Mouse (Mus musculus): ENCODE measurements around the gene Fkbp9. TPM values are rescaled to one million over a fixed set of nuclear protein-coding genes. Genes with fewer than 3 reads are reported as not detected.

Fkbp9 gene
- polyA plus RNA-seq (2015; fragmentation: Nextera tagmentation; extraction: Ambion mirVana) = 27.6 and 29.0 TPM in 2 replicates

DNA sequence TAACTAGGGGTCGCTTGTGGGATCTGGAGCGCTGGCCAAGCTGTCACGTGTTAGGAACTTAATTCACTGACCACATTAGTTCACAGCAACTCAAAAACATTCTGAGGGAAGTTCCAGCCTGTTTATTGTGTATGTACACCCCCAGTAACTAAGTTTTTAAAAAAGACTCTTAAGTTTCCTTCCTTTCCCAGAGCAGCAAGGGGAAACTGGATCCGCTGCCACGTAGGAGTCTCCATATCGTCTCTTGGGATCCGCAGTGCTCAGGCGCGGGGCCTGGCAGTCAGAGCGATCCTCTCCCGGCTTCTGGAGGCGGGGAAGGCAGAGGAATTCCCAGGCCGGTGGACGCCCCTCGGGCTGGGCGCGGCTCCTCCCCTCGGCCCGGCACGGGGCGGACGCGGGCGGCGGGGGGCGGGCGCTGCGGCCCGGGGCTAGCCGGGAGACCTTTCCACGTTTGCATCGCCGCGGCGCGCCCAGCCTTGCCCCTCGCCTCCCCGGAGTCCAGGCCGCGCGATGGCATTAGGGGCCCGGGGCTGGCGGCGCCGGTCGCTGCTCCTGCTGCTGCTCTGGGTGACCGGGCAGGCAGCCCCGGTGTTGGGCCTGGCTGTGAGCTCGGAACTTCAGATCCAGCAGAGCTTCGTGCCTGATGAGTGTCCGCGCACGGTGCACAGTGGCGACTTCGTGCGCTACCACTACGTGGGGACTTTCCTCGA lies at the start of gene Fkbp9:
TSS of gene Fkbp9 (plus strand) at position 363 of the 710 bp plus-strand sequence.
- no peak for DNase-seq (ENCODE audit: low spot score)

DNA sequence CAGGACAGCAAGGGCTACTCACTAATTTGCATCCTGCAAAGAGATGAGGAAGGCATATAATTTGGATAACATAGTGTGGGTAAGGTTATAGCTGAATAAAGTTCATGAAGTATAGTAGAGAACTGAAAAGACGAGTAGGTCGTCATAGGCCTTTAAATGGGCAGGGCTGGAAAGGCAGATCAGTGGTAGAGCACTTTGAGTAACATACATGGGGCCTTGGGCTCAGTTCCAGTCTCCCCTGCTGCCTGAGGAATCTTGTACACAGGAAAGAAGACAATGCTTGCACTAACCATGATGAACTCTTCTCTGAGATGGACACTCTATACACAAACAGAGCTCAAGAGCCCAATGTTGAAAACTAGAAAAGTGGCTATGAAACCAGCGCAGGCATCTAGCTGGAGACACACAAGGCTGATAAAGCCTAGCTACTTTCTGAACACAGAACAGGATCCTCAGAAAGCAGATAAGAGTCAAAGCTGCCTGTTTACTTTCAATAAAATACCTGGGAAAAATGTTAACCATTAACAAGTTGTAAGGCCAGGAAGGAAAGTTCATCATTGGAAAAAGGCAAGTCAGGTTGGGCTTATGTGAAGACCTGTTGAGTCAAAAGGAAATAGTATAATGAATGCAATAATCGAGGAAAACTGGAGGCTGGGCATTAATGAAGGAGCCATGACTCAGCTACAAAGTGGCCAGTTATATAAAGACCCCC lies 48.1 kb upstream of the Fkbp9 start:
- DNase-seq (ENCODE audit: low spot score) = no peak

DNA sequence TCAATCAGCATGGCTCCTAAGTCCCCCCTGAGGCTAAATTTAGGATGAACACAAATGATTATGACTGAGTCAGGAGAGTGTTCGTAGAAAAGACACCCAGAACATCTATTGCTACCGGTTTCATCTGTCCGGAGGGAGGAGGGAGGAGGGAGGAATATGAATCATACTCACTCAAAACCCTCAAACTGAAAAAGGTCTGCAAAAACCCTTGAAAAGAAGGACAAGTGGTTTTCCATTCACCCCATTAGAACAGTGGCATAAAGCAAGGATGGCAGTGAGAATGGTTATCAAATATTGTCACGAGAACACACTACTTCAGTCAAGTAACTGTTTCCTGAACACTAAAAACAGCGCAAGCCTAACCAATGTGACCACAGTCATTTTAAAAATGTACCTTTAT lies 46.8 kb upstream of the Fkbp9 start:
- no peak for DNase-seq (ENCODE audit: low spot score)

DNA sequence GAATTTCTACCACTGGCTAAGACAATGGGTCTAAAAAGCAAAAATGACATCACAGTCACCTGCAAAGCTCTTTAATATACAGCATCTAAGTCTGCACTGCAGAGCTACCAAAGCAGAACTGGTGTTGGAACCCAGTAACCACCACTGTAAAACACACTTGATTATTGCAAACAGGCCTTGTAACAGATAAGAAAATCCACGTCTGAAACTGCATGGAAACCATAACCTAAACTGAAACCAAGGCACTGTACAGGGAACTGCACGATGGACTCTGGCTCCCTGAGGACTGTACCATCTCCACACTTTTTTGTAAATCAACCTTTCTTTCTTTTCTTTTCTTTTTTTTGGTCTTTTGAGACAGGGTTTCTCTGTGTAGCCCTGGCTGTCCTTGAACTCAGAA lies 44.2 kb upstream of the Fkbp9 start:
- no peak for DNase-seq (ENCODE audit: low spot score)

DNA sequence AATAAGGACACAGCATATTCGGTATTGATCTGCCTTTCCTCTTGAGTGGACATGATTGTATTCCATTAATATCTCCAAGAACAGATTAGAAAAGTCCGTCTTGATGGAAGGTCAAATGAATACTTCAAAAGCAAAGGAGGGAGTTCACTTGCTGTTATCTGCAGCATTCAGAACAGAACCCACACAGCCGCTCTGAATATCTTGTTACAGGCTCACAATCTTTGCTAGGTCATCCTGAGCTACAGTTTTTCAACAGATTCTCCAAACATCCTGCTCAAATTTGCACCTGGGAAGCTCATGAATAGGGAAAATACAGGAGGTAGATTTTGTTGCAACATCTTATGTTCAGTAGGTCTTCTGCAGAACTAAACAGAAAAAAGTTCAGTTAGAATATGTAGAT lies 42.5 kb upstream of the Fkbp9 start:
- no peak for DNase-seq (ENCODE audit: low spot score)

DNA sequence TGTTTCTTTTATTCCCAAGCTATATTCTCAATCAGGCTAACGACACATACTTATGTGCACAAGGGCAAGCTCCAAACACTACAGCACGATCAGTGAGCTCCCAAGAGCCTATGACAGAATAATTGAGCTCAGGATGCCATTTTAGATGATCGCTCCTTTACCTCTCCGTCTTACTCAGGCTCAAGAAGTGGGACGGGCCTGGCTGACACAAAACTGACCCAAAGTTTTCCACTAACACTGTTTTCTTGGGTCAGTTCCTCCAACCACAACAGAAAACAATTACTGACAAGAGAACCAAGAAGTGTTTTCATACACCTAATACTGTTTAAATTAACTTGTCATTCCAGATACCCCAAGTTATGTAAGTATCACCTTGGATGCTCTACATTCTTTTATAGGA lies 37.0 kb upstream of the Fkbp9 start:
- DNase-seq (ENCODE audit: low spot score) = no peak

DNA sequence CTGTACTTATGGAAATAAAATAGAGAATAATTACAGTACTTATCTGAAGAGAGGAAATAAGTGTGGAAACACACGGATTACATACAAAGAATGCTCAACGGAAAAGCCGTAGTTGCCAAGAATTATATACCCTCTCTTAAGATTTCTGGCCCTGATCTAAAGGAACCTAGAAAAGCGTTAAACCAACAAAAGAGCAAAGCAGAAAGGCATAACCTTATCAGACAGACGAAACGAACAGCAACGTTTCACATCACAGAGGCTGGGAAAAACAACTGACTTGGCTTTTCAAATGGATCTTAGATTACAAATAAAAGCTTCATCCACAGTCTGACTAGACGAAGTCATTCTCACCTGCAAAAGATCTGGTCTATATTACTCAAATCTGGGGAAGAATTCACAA lies 35.6 kb upstream of the Fkbp9 start:
- no peak for DNase-seq (ENCODE audit: low spot score)

DNA sequence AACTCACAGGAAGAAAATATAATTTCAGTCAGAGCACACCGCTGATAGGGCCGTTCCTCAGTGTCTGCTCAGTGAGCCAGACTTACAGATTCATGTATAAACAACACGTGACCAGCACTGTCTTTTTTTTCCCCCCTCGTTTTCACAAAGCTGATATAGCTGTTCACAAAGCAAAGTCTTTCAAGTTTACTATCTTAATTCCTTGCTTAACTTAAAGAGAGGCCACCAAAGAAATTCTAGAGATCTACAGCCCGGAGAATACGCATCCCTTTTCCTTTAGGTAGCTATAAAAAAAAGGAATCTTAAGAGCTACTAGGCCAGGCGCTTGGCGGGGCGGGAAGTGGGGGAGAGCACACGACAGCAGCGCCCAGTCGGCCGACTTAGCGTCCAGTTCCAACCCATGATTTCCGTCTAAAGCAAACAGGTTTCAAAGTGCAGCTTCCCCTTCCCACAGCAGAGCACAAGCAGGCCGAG lies 35.2 kb upstream of the Fkbp9 start:
- peak; percentile 54 for DNase-seq (ENCODE audit: low spot score)

DNA sequence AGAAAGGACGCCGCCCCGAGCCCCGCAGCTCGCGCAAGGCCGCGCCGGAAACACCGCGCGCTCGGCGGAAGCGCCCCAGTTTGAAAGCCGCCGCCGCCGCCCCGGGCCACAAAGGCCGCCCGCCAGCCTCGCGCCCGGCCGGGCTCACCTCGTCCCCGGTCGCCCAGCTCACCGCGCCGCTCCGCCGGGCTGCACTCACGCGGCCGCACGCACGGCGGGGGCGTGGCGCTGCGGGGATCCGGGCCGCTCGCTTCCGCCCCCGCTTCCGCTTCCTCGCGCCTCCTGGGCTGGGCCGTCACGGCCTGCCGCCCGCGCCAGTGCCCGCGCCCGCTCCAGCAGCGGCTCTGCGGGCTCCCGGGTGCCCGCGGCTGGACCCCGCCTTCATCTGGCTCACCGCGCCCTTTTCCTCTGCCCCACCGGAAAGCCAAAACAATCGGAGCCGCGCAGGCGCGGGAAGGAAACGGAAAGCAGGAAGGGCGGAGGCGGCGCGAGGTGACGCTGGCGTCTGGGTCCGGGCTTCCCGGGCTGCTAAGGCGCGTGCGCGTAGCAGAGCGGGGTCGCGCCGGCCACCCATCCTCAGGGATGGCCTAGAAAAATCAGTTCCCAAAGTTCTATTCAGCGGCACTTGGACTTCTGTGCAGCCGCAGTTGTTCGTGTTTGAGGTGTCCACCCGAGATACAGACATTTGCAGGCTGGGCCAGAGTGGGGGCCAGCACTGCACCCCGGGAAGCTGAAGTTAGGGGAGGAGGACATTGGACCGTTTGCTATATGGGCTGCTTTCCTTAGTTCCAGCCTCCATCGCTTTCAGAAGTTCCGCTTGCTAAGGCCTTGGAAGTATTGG lies 34.3 kb upstream of the Fkbp9 start, which contains the start of gene Kbtbd2:
TSS of gene Kbtbd2 (minus strand) at position 503 of the 841 bp plus-strand sequence.
- peak; percentile 89 for DNase-seq (ENCODE audit: low spot score)

DNA sequence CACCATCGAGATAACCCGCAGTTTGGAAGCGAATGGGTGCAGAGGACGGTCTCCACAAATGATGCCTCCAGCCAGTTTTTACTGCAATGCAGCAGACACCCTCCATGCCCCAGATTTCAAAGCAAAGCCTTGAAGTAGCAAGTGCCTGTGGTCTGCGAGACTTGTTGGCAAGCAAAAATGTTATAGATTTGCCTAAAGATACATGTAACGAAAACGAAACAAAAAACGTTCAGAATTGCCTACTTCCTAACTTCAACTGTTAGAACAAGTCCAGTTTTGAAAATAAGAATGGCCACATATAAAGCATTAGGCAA lies 33.8 kb upstream of the Fkbp9 start:
- no peak for DNase-seq (ENCODE audit: low spot score)

DNA sequence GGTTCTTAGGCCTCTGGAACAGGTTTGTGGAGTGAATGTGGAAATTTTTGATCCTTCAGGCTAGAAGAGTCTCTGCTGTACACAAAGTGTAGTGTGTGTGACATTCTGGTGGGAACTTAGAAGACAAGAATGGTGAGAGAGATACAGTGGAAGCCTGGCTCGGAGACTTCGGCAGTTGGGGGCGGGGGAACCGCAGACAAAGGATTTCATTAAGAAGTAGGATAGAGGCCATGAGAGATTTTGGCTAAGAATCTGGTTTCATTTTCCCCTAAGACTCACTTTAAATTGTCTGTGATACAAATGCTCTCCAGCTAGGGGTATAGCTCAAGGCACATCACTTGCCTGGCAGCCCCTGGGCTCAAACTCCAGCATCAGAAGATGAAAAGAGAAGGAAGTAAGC lies 26.8 kb upstream of the Fkbp9 start:
- DNase-seq (ENCODE audit: low spot score) = no peak

DNA sequence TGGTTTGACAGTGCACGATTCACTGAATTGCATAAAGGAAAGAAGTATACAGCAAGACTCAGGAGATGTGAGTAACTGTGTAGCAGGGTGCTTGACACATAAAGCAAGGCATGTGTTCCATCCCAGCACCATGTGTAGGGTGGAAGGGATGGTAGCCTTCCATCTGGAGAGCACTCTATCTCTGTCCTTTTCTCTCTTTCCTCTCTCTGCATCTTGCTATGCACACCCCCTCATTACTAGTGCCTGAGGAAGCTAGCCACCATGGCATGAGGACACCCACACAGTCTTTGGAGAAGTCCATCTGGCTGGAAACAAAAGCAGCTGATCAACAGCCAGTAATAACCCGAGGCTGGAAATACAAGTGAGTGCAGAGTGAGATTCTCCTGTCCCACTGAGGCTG lies 25.7 kb upstream of the Fkbp9 start:
- DNase-seq (ENCODE audit: low spot score) = no peak

DNA sequence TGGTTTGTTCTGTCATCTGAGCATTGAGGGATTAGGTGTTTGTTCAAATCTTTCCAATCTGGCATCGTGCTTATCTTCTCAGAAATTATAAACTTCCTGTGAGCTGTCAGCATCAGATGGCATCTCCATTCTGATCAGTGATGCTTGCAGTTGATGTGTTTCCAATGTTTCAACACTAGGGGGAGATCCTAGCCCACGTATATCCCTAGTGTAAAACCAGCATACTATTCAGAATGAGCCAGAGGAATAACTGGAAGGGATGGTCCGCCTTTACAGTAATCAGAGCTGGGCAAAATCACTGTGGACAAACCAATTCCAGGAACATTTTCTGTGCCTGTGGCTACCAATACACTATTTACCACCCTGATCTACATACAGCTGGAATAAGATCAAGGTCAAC lies 23.2 kb upstream of the Fkbp9 start:
- DNase-seq (ENCODE audit: low spot score) = peak; percentile 59

DNA sequence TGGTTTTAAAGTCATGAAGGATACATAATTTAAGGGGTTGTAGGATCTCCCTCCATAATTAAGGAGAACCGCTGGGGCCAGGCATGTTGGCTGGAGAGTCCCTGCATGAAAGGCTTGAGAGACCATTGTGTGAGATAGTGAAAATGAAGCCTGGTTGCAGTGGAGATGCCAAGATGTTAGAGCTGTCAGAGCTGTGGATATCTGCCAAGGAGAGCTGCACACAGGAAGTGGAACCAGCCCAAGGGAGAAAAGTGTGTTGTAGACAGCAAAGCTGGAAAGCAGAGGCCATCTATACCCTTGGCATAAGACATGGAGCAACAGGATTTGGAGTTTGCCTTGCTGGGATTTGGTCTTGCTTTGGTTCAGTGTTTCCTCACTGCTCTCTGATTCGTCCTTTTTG lies 18.5 kb upstream of the Fkbp9 start:
- no peak for DNase-seq (ENCODE audit: low spot score)

DNA sequence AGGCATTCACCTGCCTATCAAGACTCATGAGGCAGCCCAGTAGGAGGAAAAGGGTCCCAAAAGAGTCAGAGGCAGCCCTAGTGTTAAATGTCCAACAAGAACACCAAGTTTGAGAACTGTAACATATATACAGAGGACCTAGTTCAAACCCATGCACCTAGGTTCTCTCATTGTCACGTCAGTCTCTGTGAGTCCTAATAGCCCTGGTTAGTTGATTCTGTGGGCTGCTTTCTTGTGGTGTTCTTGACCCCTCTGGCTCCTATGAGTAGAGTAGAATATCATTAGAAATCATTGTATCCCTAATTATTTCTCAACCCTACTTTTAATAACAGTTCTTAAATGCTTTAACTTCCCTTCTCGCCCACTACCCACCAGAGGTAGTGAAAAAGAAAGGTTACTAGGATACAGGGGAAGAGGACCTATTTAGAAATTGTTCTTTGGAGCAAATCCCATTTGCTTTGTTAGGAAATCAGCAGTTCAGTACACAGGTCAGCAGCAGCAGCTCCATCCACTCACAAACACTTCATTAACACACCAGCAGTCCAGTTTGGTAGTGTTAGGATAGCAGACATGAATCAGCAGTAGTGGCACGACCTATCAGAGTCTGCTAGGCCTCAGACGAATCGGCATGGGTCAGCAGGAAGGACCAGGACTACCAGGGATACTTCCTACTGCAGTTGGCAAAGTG lies 13.3 kb upstream of the Fkbp9 start:
- DNase-seq (ENCODE audit: low spot score) = no peak

DNA sequence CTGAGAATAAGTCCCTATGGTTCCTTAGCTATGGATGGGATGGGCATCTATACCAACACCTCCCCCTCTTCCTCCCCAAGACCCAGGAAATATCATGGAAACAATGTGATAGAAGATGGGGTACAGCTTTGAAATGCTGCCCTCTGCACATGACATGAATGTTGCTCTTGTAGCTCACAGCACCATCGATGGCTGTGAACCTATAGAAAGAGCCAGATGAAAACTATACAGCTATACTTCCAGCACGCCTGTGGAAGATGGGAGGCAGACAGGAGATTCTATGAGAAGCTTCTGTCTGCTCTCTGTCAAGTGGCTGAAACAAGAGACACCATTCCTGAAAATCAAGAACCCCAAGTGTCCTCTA lies 12.8 kb upstream of the Fkbp9 start:
- no peak for DNase-seq (ENCODE audit: low spot score)

DNA sequence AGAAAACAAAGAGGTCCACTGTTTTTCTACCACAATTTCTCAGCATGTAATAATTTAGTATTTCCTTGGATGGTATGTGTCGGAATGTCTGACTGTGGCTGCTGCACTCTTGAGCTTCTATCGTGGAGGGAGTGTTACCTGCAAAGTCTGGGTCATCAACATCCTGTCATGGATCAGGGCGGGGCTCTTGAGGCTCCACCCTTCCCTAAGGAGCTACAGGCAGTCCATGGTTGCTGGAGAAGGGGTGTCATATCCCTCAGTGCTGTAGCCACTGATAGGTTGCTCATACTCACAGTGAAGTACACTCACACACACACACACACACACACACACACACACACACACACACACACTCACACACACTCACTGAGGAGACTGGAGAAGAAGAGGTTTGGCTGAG lies 6.2 kb upstream of the Fkbp9 start:
- no peak for DNase-seq (ENCODE audit: low spot score)

DNA sequence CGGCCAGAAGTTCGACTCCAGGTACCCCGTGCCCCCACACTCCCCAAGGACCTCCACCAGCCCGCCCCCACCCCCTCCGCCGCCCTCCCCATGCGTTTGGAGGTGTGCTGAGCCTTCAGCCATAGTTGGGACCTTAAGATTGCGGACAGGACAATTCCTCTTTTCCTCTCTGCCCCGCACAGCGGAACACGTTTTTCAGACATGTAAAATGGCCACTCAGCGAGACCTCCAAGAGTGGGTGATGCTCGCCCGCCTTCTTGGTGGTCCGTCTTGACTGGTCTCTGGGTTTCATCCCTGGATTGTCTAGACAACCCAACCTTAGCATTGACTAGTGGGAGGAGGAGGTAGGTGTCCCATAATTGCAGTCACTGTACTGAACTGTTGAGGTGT lies 543 bp downstream of the Fkbp9 start:
- no peak for DNase-seq (ENCODE audit: low spot score)

DNA sequence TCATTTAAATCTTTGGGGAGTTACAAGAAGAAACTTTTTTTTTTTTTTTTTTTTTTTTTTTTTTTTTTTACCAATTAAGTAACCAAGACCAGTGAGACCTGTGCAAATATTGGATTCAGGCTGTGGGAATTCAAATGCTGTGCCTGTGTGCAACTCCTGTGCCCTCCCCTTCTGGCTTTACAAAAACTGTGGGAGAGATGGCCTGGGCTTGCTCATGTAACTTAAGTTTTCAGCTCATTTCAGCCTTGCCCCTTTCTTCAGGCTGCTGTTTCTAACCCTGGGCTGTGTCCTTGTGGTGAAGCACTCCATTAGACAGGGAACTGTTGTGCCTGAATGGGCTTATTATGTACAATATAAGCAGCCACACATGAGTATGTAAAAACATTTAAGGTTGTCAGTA lies 971 bp downstream of the Fkbp9 start:
- no peak for DNase-seq (ENCODE audit: low spot score)

DNA sequence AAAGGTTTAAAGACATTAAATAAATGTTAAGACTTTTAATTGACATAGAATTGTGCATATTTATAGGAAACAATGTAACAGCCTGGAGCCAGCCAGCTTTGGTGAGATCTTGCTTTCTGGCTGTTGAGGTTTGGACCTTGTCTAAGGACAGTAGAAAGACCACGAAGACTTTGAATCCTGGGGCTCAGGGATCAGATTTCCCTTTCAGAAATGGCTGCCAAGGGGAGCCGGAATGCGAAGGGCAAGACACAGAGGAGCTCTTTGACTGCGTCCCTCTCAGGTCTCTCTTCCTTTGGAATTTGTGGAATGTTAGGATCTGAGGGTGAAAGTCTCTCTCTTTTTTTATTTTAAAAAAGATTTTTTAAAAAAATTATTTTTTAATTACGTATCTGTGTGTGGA lies 2.9 kb downstream of the Fkbp9 start:
- no peak for DNase-seq (ENCODE audit: low spot score)

DNA sequence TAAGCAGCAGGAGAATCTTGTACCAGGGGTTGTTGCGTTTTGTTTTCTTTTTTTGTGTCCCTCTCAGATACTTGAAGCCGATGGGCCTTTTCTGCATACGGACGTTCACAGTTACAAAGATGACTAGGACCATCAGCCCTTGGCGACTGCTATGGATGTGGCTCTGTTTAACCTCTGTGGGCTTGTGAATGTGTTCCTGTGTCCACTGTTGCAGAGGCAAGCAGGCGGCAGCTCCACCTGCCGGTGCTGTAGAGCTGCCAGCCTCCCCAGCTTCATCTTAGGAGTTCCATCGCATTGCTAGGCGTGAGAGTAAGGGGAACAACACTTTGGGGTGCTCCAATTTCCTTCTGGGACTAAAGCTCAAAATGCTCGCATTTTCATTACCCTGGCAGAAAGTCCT lies 3.7 kb downstream of the Fkbp9 start:
- no peak for DNase-seq (ENCODE audit: low spot score)

DNA sequence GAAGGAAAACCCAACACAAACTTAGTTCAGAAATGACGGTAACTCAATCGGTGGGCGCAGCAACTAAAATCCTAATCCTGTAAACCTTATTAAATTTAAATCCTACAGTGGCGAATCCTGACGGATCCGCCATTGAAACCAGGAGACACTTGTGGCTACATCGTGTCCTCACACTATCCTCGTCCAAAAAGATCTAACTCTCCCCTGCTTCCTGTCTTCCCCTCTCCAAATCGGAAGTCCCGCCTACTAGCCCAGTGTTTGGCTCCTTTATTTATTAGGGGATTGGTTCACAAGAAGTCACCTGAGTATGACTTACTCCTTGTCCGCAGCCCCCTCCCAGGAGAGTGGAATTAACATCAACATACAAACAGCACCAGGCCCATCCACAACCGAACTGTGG lies 5.3 kb downstream of the Fkbp9 start:
- no peak for DNase-seq (ENCODE audit: low spot score)

All from thymus, postnatal 0 days (tissue).